Mouse (Mus musculus) olfactory bulb, adult 2 months (tissue): Measurements from ENCODE around the gene Tmub1.
"Not testable (repeated sequence)": the region's sequence is repeated elsewhere in the genome, so short reads cannot be mapped to it uniquely, and the experiment has no call there.

Experiments used
- CTCF ChIP-seq: fragments of 200-500 bp; IDR thresholded peaks from 2 replicates; pipeline ENCODE4 v1.5.1; 2012; ENCODE audit warnings: low read depth, mild to moderate bottlenecking, low read length, moderate library complexity; ENCODE audit not compliant: insufficient read depth
- POLR2A ChIP-seq: fragments of 200-500 bp; IDR thresholded peaks from 2 replicates; pipeline ENCODE4 v1.6.1; 2012; ENCODE audit warnings: mild to moderate bottlenecking, low read depth, low read length, moderate library complexity; ENCODE audit not compliant: insufficient read depth

- not testable (repeated sequence) for TF ChIP-seq CTCF, POLR2A
These were observed 51.4 kb downstream of the Tmub1 start for GRCm38 (mm10) chr5:24396254-24396653.
